Mouse (Mus musculus) c-Kit-positive CD71-negative TER-119-negative erythroid progenitor cells, embryonic 14.5 days (primary cell): ENCODE results near the gene Pigu.

ENCODE experiments used
- DNase-seq: peaks from one replicate; pipeline ENCODE4 v3.0.0-alpha.2; 2013; ENCODE audit warnings: low read depth

The Pigu gene

GRCm38 (mm10) chr2:155356971-155357591, at the start of gene Pigu:
Gene Pigu (minus strand): TSS chr2:155357430.
- DNase-seq: peak; percentile 92

- DNase-seq: peak; percentile 37
These were observed 47.4 kb upstream of the Pigu start for GRCm38 (mm10) chr2:155404635-155405034.

GRCm38 (mm10) chr2:155401926-155402325, 44.7 kb upstream of the Pigu start:
- no peak for DNase-seq

GRCm38 (mm10) chr2:155400276-155400675, 43.0 kb upstream of the Pigu start:
- no peak for DNase-seq

GRCm38 (mm10) chr2:155394586-155394985, 37.4 kb upstream of the Pigu start:
- DNase-seq: no peak

GRCm38 (mm10) chr2:155388573-155388972, 31.3 kb upstream of the Pigu start:
- DNase-seq: no peak

- no peak for DNase-seq
These were observed 29.8 kb upstream of the Pigu start for GRCm38 (mm10) chr2:155387052-155387451.

GRCm38 (mm10) chr2:155386534-155386899, 29.3 kb upstream of the Pigu start:
- DNase-seq: no peak

- DNase-seq: no peak
These were observed 28.7 kb upstream of the Pigu start for GRCm38 (mm10) chr2:155385731-155386533.

- DNase-seq: peak; percentile 80
These were observed 27.9 kb upstream of the Pigu start for GRCm38 (mm10) chr2:155385090-155385489.

- DNase-seq: no peak
These were observed 25.7 kb upstream of the Pigu start for GRCm38 (mm10) chr2:155382791-155383438.

GRCm38 (mm10) chr2:155382332-155382700, 25.1 kb upstream of the Pigu start:
- no peak for DNase-seq

- DNase-seq: peak; percentile 90
These were observed 24.6 kb upstream of the Pigu start for GRCm38 (mm10) chr2:155381643-155382331.

- DNase-seq: no peak
These were observed 23.8 kb upstream of the Pigu start for GRCm38 (mm10) chr2:155381060-155381437.

GRCm38 (mm10) chr2:155380261-155381059, 23.2 kb upstream of the Pigu start, which contains the start of gene Trp53inp2:
Gene Trp53inp2 (plus strand): TSS chr2:155381059.
- DNase-seq: no peak

GRCm38 (mm10) chr2:155376191-155376590, 19.0 kb upstream of the Pigu start:
- DNase-seq: no peak

- no peak for DNase-seq
These were observed 17.3 kb upstream of the Pigu start for GRCm38 (mm10) chr2:155374521-155374920.

GRCm38 (mm10) chr2:155373886-155374285, 16.7 kb upstream of the Pigu start:
- DNase-seq: no peak

GRCm38 (mm10) chr2:155373302-155373701, 16.1 kb upstream of the Pigu start:
- no peak for DNase-seq

- no peak for DNase-seq
These were observed 15.2 kb upstream of the Pigu start for GRCm38 (mm10) chr2:155372451-155372850.

GRCm38 (mm10) chr2:155369333-155369883, 12.2 kb upstream of the Pigu start:
- DNase-seq: no peak
